Mouse (Mus musculus) macrophage (primary cell): ENCODE data around the gene Armc12. TPM values are rescaled to one million over a fixed set of nuclear protein-coding genes. Genes with fewer than 3 reads are reported as not detected.

Source experiments
- H3K27ac ChIP-seq: fragments of 350-480 bp; formaldehyde crosslinking; 2 replicates; pipeline ENCODE4 v1.9.0; 2021
- H3K36me3 ChIP-seq: fragments of 350-480 bp; formaldehyde crosslinking; 2 replicates; pipeline ENCODE4 v1.9.0; 2021; ENCODE audit errors: inconsistent target
- H3K4me3 ChIP-seq: fragments of 350-480 bp; formaldehyde crosslinking; 2 replicates; pipeline ENCODE4 v1.9.0; 2021; ENCODE audit errors: inconsistent target
- H3K79me2 ChIP-seq: fragments of 350-480 bp; formaldehyde crosslinking; 2 replicates; pipeline ENCODE4 v1.9.0; 2021; ENCODE audit errors: inconsistent target
- WGBS: methylation state at CpG from one replicate; pipeline ENCODE4 v1.1.7; 2026; ENCODE audit warnings: inconsistent platforms; ENCODE audit not compliant: missing documents; 5-methylcytosine and 5-hydroxymethylcytosine counted together
- polyA plus RNA-seq: library from polyadenylated mRNA; stranded (reverse); fragments of 250-400 nt; gene quantifications from 3 replicates; pipeline ENCODE4 v1.2.4, GENCODE M21; 2018; ENCODE audit warnings: inconsistent platforms
- total RNA-seq, 78 experiments: library from RNA; depleted of rRNA; stranded (reverse); fragments of 250-400 nt; gene quantifications; 1 replicate in 9 of 78; 2 replicates in 24 of 78; 3 replicates in 43 of 78; 4 replicates in 2 of 78; pipeline ENCODE4 v1.2.4; 2018; ENCODE audit warnings: inconsistent platforms in 56 of 78

The Armc12 gene
- not detected for total RNA-seq (2018; cell fraction: chromatin; rRNA removed)
- not detected for total RNA-seq (2018; cell fraction: cytosol; rRNA removed)
- not detected for total RNA-seq (2018; cell fraction: nucleus; rRNA removed)
- polyA plus RNA-seq: not detected in 3 replicates

- H3K36me3 ChIP-seq: no peaks in the 10 kb centered on the region
- no peak within 1 kb of the TSS for H3K4me3 ChIP-seq
- no peaks in the 10 kb centered on the region for H3K79me2 ChIP-seq
- H3K27ac ChIP-seq: no peak within 1 kb of the TSS
- 95% methylated on average over 6 of the region's 6 CpGs for WGBS
Observed at GRCm38 (mm10) chr17:28530506-28530905, at the start of gene Armc12. Gene Armc12 (plus strand): TSS chr17:28530806.

- under 1% methylated on average over 30 of the region's 30 CpGs for WGBS
- no peaks in the 10 kb centered on the region for H3K36me3 ChIP-seq
- no peak overlapping the region for H3K27ac ChIP-seq
- peak overlapping the region; percentile 63 for H3K4me3 ChIP-seq
- H3K79me2 ChIP-seq: peaks cover 51% of the 10 kb centered on the region
Observed at GRCm38 (mm10) chr17:28484704-28485445, 45.7 kb upstream of the Armc12 start.

DNA sequence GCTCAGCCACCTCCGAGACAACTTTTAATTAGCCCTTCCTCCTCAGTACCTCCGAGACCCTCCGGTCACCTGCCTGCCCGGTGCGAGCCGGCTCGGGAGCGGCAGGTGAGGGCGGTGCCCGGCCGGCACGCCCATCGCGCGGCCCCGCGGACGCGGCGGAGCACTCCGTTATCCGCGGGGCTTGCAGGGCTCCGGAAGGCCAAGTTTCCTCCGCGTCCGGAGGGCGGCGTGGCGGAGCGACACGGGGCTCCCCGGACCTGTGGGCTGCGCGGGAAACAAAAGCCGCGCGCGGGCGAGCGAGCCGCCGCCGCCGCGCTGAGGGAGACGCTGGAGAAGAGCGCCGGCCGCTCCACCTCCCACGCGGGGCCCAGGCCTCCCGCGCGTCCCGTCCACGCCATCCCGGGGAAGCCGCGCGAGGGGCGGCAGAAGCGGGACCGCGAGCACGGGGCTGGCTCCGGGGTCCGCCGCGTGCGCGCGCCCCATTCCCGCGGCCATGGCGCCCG is 45.1 kb upstream of the Armc12 start:
- H3K4me3 ChIP-seq: peak overlapping the region; percentile 63
- H3K79me2 ChIP-seq: peaks cover 45% of the 10 kb centered on the region
- no peak overlapping the region for H3K27ac ChIP-seq
- no peaks in the 10 kb centered on the region for H3K36me3 ChIP-seq
- under 1% methylated on average over 71 of the region's 77 CpGs for WGBS

GRCm38 (mm10) chr17:28485977-28486400 is 44.6 kb upstream of the Armc12 start:
- 2% methylated on average over 33 of the region's 58 CpGs for WGBS
- no peaks in the 10 kb centered on the region for H3K36me3 ChIP-seq
- no peak overlapping the region for H3K27ac ChIP-seq
- H3K79me2 ChIP-seq: peaks cover 40% of the 10 kb centered on the region
- H3K4me3 ChIP-seq: no peak overlapping the region

DNA sequence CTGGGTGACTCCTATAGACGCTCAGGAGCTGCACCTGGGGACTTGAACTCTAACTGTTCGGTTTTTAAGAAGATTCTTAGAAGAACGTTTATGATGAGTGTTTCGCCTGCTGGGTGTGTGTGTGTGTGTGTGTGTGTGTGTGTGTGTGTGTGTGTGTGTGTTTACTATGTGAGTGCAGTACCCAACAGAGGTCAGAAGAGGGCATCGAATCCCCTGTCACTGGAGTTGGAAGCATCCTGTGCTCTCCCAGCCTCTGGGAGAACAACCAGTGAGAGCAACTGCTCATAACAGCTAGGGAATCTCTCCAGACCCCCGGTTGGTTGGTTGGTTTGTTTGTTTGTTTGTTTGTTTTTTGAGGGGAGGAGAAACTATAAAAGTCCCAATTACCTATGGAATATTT is 43.9 kb upstream of the Armc12 start:
- WGBS: 83% methylated on average over 4 of the region's 6 CpGs
- H3K27ac ChIP-seq: no peak overlapping the region
- H3K79me2 ChIP-seq: peaks cover 33% of the 10 kb centered on the region
- no peak overlapping the region for H3K4me3 ChIP-seq
- H3K36me3 ChIP-seq: no peaks in the 10 kb centered on the region

- peaks cover 23% of the 10 kb centered on the region for H3K79me2 ChIP-seq
- H3K4me3 ChIP-seq: no peak overlapping the region
- H3K36me3 ChIP-seq: no peaks in the 10 kb centered on the region
- 88% methylated on average over 18 of the region's 18 CpGs for WGBS
- H3K27ac ChIP-seq: no peak overlapping the region
Observed at GRCm38 (mm10) chr17:28487584-28488257, 42.9 kb upstream of the Armc12 start.

DNA sequence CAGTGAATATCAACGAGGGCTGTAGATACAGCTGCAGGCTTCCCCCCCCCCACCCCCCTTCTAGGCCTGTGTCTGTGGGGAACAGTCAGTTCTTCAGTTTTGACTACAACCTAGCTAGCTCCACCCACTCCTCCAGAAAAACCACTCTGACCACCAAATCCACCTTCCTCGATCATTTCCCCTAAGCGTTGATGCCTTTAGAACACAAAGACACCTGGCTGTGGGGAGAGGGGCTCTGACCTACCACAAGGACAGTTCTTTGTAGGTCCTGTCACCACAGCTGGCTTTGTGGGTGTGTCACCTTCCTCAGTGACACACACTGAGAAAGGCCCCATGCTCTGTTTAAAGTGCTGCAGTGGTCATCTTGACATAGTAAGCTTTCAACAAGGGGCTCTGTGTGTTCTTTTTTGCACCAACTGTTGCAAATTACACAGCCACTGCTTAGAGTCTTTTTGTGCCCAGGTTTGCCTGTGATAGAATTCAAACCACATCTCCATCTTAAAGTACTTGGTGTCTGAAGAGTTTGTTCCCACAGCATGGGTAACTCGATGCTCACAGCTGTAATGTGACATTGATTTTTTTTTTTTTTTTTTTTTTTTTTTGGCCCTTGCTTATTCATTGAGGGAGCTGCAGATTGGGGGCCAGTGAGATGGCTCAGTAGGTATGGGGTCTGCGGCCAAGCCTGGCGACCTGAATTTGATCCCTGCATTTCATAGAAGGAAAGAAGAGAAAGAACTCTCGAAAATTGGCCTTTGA is 42.2 kb upstream of the Armc12 start:
- 51% methylated on average over 7 of the region's 7 CpGs for WGBS
- no peak overlapping the region for H3K27ac ChIP-seq

GRCm38 (mm10) chr17:28491035-28491770 is 39.4 kb upstream of the Armc12 start:
- Histone ChIP-seq H3K27ac (no peak overlapping the region), H3K4me3 (no peak overlapping the region), H3K36me3 (no peaks in the 10 kb centered on the region), H3K79me2 (no peaks in the 10 kb centered on the region)
- WGBS: 95% methylated on average over 14 of the region's 14 CpGs

More for the DNA sequence above, 42.2 kb upstream of the Armc12 start:
- Histone ChIP-seq H3K79me2 (peaks cover 16% of the 10 kb centered on the region; the same call in 1 of the 2 replicates), H3K36me3 (no peaks in the 10 kb centered on the region), H3K4me3 (no peak overlapping the region)

GRCm38 (mm10) chr17:28495832-28496231 is 34.8 kb upstream of the Armc12 start:
- no peak overlapping the region for H3K4me3 ChIP-seq
- no peaks in the 10 kb centered on the region for H3K36me3 ChIP-seq
- 74% methylated on average over 8 of the region's 8 CpGs for WGBS
- H3K27ac ChIP-seq: no peak overlapping the region
- no peaks in the 10 kb centered on the region for H3K79me2 ChIP-seq

DNA sequence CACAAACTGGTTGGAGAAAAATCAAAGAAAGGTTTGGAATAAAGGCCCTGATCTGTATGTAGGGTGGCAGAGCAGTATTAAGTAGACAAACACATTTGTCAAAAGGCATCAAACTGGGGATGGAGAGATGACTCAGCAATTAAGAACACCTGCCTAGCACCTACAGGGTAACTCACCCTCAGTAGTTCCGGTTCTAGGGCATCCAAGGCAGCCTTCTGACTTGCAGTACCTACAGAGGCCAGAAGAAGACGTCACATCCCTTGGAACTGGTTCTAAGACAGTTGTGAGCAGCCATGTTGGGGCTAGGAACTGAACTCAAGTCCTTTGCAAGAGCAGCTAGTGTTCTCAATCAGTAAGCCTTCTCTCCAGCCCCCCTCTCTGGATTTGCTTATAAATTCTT is 31.4 kb upstream of the Armc12 start:
- Histone ChIP-seq H3K4me3 (no peak overlapping the region), H3K27ac (no peak overlapping the region), H3K36me3 (no peaks in the 10 kb centered on the region), H3K79me2 (no peaks in the 10 kb centered on the region)
- whole genome bisulfite sequencing: 93% methylated on average over 2 of the region's 2 CpGs

DNA sequence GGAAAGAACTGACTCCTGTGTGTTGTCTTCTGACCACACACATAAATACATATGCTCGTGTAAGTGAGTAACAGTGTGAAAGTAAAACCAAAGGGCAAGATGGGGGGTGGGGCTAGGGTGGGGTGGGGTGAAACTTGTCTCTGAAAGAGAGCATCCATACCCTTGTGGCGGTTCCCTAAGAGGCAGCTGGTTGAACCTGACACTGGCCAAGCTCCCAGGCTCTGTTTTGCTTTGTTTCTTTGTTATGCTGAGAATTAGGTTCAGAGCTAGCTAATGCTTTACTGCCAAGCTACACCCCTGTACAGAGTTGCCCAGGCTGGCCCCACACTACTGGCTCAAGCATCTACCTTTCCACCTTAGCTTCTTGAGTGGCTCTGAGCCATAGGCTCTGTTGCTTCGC is 30.1 kb upstream of the Armc12 start:
- Histone ChIP-seq H3K36me3 (no peaks in the 10 kb centered on the region), H3K4me3 (no peak overlapping the region), H3K27ac (no peak overlapping the region), H3K79me2 (no peaks in the 10 kb centered on the region)
- WGBS: 96% methylated on average over 3 of the region's 3 CpGs

GRCm38 (mm10) chr17:28502196-28502821 is 28.3 kb upstream of the Armc12 start:
- Histone ChIP-seq H3K27ac (no peak overlapping the region), H3K79me2 (no peaks in the 10 kb centered on the region), H3K36me3 (no peaks in the 10 kb centered on the region), H3K4me3 (no peak overlapping the region)
- WGBS: 65% methylated on average over 5 of the region's 7 CpGs

DNA sequence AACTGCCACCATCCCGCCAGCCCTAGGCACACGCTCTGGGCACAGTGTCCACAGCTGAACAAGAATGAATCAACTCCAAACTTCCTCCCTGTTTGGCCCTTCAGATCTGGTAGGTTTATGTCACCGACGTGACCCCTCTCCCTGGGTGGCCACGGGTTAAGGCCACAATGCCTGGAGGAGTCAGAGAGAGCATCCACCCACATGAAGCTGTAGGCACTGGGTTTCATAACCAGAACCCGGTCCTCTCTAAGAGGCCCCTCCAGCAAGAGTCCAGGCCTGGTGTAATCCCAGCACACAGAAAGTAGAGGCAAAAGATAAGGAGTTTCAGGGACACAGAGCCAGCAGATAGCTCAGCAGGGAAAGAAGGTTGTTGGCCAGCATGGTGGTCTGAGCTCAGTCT is 26.4 kb upstream of the Armc12 start:
- H3K27ac ChIP-seq: no peak overlapping the region
- no peaks in the 10 kb centered on the region for H3K36me3 ChIP-seq
- 83% methylated on average over 6 of the region's 6 CpGs for WGBS
- no peaks in the 10 kb centered on the region for H3K79me2 ChIP-seq
- no peak overlapping the region for H3K4me3 ChIP-seq

DNA sequence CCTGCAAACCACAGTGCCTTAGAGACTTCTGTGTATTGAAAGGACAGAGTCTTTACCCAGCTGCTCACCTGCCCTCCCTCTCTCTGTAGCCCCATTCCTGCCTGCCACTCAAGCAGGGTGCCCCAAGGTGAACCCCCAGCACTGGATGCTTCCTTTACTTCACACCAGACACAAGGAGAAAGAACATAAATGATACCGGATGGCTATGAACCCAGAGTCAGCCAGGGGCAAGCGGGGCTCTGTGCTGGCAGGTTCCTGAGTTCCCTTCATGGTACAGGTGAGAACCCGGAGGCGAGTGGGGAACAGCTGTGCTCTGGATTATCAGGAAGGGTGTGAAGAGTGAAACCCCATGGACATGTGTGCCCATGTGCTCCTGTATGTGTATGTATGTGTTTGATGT is 25.0 kb upstream of the Armc12 start:
- H3K4me3 ChIP-seq: no peak overlapping the region
- H3K27ac ChIP-seq: no peak overlapping the region
- 88% methylated on average over 4 of the region's 4 CpGs for WGBS
- no peaks in the 10 kb centered on the region for H3K36me3 ChIP-seq
- no peaks in the 10 kb centered on the region for H3K79me2 ChIP-seq
